20 mouse cellular contexts compared by ENCODE assay signal in genomic region chr3:52845166-52845565, GRCm38 (mm10).
"Had no signal": no experiment of that assay in that cellular context is flagged by ENCODE, and none has a peak within 500 bp of the region (broad histone marks: within the 10 kb centered on the region; RNA-seq: fewer than 3 reads in every experiment).

No protein-coding gene starts in this region.

- H3K36me3 ChIP-seq: intestine, embryonic 15.5 days; kidney, embryonic 15.5 days; midbrain, embryonic 10.5 days; neural tube, embryonic 12.5 days; neural tube, embryonic 15.5 days; stomach, embryonic 15.5 days had no signal

- DNase-seq: kidney, adult 11 months; kidney, adult 8-10 months; kidney, postnatal 14 days; layer of hippocampus, adult 9-11 months; liver, postnatal 0 days; lung, embryonic 14.5 days; midbrain, embryonic 14.5 days; right cerebral cortex, adult 18-20 months; right cerebral cortex, postnatal 25 days; spleen, adult 18-20 months had no signal

- ATAC-seq: intestine, embryonic 15.5 days; liver, postnatal 0 days; lung, postnatal 0 days had no signal

- H3K27me3 ChIP-seq: intestine, embryonic 15.5 days; kidney, embryonic 15.5 days; neural tube, embryonic 12.5 days; stomach, embryonic 15.5 days had no signal

- H3K9me3 ChIP-seq: intestine, embryonic 15.5 days; kidney, embryonic 15.5 days; midbrain, embryonic 10.5 days; neural tube, embryonic 12.5 days; neural tube, embryonic 15.5 days; stomach, embryonic 15.5 days had no signal

- H3K4me1 ChIP-seq: neural tube, embryonic 12.5 days; neural tube, embryonic 15.5 days; stomach, embryonic 15.5 days had no signal

- H3K27ac ChIP-seq: intestine, embryonic 15.5 days; kidney, embryonic 15.5 days; layer of hippocampus, adult 2 months; liver, embryonic 14.5 days; macrophage; midbrain, embryonic 10.5 days; neural tube, embryonic 12.5 days; neural tube, embryonic 15.5 days; stomach, embryonic 15.5 days had no signal

- H3K4me2 ChIP-seq: intestine, embryonic 15.5 days; kidney, embryonic 15.5 days; lung, embryonic 14.5 days; neural tube, embryonic 12.5 days; neural tube, embryonic 15.5 days; stomach, embryonic 15.5 days had no signal

- H3K9ac ChIP-seq: intestine, embryonic 15.5 days; kidney, embryonic 15.5 days; liver, embryonic 14.5 days; liver, postnatal 0 days; lung, embryonic 14.5 days; neural tube, embryonic 12.5 days; neural tube, embryonic 15.5 days; stomach, embryonic 15.5 days had no signal

- H3K4me3 ChIP-seq: intestine, embryonic 15.5 days; kidney, embryonic 15.5 days; layer of hippocampus, adult 2 months; midbrain, embryonic 10.5 days; neural tube, embryonic 12.5 days; neural tube, embryonic 15.5 days; stomach, embryonic 15.5 days had no signal
